Mouse (Mus musculus) brain, adult 2 months (tissue): ENCODE results near the gene Vmn2r34.
"Not testable (repeated sequence)": the region's sequence is repeated elsewhere in the genome, so short reads cannot be mapped to it uniquely, and the experiment has no call there.

Experiments
- DNase-seq: peaks from one replicate; pipeline ENCODE4 v3.0.0; 2011; ENCODE audit warnings: low read depth, low spot score

Vmn2r34 gene

GRCm38 (mm10) chr7:7689413-7689812 is at the start of gene Vmn2r34:
TSS of gene Vmn2r34 (minus strand) at chr7:7689513.
- not testable (repeated sequence) for DNase-seq

DNA sequence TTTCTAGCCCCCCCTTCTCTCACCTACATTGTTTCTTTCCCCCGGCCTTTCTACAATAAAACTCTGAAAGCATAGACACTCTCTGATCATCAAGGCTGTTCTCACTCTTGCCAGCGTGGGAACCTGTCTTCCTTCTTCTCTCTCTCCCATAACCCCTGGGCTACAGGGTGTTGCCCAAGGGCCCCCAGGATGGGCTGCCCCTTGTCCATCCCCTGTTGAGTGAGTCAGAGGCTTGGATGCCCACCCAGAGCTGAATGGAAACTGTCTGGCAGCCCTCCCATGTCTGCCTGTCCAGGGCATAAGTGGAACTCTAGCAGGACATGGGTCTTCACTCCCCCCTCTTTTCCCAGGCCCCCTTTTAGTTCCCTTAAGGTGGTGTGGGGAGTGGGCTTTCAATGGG is 15.3 kb downstream of the Vmn2r34 start:
- DNase-seq: not testable (repeated sequence)
